Mouse (Mus musculus) gonadal fat pad, adult 2 months (tissue): Measurements from ENCODE around the gene Gm10638. TPM values are rescaled to one million over a fixed set of nuclear protein-coding genes. Genes with fewer than 3 reads are reported as not detected.

Experiments used
- DNase-seq: peaks from one replicate; pipeline ENCODE4 v3.0.0-alpha.2; 2012; ENCODE audit warnings: low read depth
- polyA plus RNA-seq: library from polyadenylated mRNA; depleted of rRNA; stranded (reverse); fragments of >200 nt; gene quantifications from 2 replicates; pipeline ENCODE4 v1.2.3, GENCODE M21; 2012

Gm10638 gene
- polyA plus RNA-seq, 1 experiment = 2.9 TPM

- no peak for DNase-seq
Measured at GRCm38 (mm10) chr8:86735446-86736111, 9.9 kb upstream of the Gm10638 start.

- DNase-seq = no peak
Measured at GRCm38 (mm10) chr8:86740899-86741298, 4.6 kb upstream of the Gm10638 start.

- no peak for DNase-seq
Measured at GRCm38 (mm10) chr8:86741627-86742026, 3.9 kb upstream of the Gm10638 start.

GRCm38 (mm10) chr8:86742605-86743345, 2.7 kb upstream of the Gm10638 start:
- DNase-seq = no peak

GRCm38 (mm10) chr8:86744313-86745220, 932 bp upstream of the Gm10638 start:
- DNase-seq = no peak

- DNase-seq = no peak
Measured at GRCm38 (mm10) chr8:86745935-86746441, 489 bp downstream of the Gm10638 start.

- no peak for DNase-seq
Measured at GRCm38 (mm10) chr8:86746511-86746910, 1.0 kb downstream of the Gm10638 start.

- no peak for DNase-seq
Measured at GRCm38 (mm10) chr8:86749842-86750241, 4.3 kb downstream of the Gm10638 start.

GRCm38 (mm10) chr8:86756948-86757733, 11.6 kb downstream of the Gm10638 start:
- no peak for DNase-seq

GRCm38 (mm10) chr8:86758651-86759050, 13.2 kb downstream of the Gm10638 start:
- DNase-seq = no peak

GRCm38 (mm10) chr8:86759090-86759491, 13.6 kb downstream of the Gm10638 start:
- DNase-seq = no peak

- DNase-seq = no peak
Measured at GRCm38 (mm10) chr8:86760746-86761145, 15.2 kb downstream of the Gm10638 start.

- no peak for DNase-seq
Measured at GRCm38 (mm10) chr8:86762806-86763205, 17.3 kb downstream of the Gm10638 start.

GRCm38 (mm10) chr8:86765155-86765554, 19.7 kb downstream of the Gm10638 start:
- no peak for DNase-seq

- no peak for DNase-seq
Measured at GRCm38 (mm10) chr8:86765669-86766068, 20.2 kb downstream of the Gm10638 start.

- DNase-seq = peak; percentile 92
Measured at GRCm38 (mm10) chr8:86766548-86767211, 21.2 kb downstream of the Gm10638 start.

GRCm38 (mm10) chr8:86768499-86768898, 23.0 kb downstream of the Gm10638 start:
- DNase-seq = peak; percentile 99

GRCm38 (mm10) chr8:86769945-86770715, 24.6 kb downstream of the Gm10638 start:
- peak; percentile 98 for DNase-seq

- DNase-seq = no peak
Measured at GRCm38 (mm10) chr8:86779207-86779606, 33.7 kb downstream of the Gm10638 start.

GRCm38 (mm10) chr8:86781094-86781493, 35.6 kb downstream of the Gm10638 start:
- no peak for DNase-seq
